Mouse (Mus musculus) MEL (cell line): ENCODE measurements at regions not wholly inside any gene's neighbourhood (a gene's known extent, or its start where the extent isn't known, plus 50 kb on each side); places are given as distances from the start of the nearest gene placed in this dataset.

Experiments
- DNase-seq: peaks from one replicate; pipeline ENCODE4 v3.0.0; 2011; ENCODE audit warnings: low read depth, low spot score
- H3K27ac ChIP-seq: 2 replicates; pipeline ENCODE4 v1.5.1; 2012; ENCODE audit warnings: low read depth, mild to moderate bottlenecking, control low read depth, low read length, moderate library complexity; ENCODE audit not compliant: control insufficient read depth
- H3K27me3 ChIP-seq, 2 experiments: fragments of 150-350 bp in 1 of 2; sonication (generic) in 1 of 2; 2 replicates each; pipeline ENCODE4 v1.6.1; 2012; ENCODE audit warnings: low read length in 2 of 2, mild to moderate bottlenecking in 2 of 2, improper control_type of control experiment in 1 of 2, moderate library complexity in 1 of 2; ENCODE audit not compliant: insufficient read depth in 2 of 2, control insufficient read depth in 1 of 2
- H3K36me3 ChIP-seq, 2 experiments: 2 replicates each; pipeline ENCODE4 v1.6.1; 2012 to 2014; ENCODE audit warnings: low read length in 2 of 2, improper control_type of control experiment in 1 of 2, inconsistent platforms in 1 of 2, mild to moderate bottlenecking in 1 of 2; ENCODE audit not compliant: insufficient read depth in 2 of 2, control insufficient read depth in 1 of 2
- H3K4me1 ChIP-seq, 2 experiments: fragments of 150-350 bp in 1 of 2; sonication (generic) in 1 of 2; 2 replicates each; pipeline ENCODE4 v1.6.1; 2012; ENCODE audit warnings: low read length in 2 of 2, improper control_type of control experiment in 1 of 2, mild to moderate bottlenecking in 1 of 2; ENCODE audit not compliant: insufficient read depth in 2 of 2, control insufficient read depth in 1 of 2
- H3K4me3 ChIP-seq, 2 experiments: fragments of 150-350 bp in 1 of 2; sonication (generic) in 1 of 2; 2 replicates each; pipeline ENCODE4 v1.5.1; 2012; ENCODE audit warnings: low read depth in 2 of 2, low read length in 2 of 2, mild to moderate bottlenecking in 2 of 2, moderate library complexity in 2 of 2, control low read depth in 1 of 2, improper control_type of control experiment in 1 of 2; ENCODE audit not compliant: control insufficient read depth in 1 of 2, insufficient read depth in 1 of 2
- H3K79me2 ChIP-seq: 2 replicates; pipeline ENCODE4 v1.6.1; 2012; ENCODE audit warnings: mild to moderate bottlenecking, low read length, moderate library complexity; ENCODE audit not compliant: control insufficient read depth, poor library complexity, insufficient read depth
- H3K9ac ChIP-seq: 2 replicates; pipeline ENCODE4 v1.6.1; 2012; ENCODE audit warnings: low read depth, mild to moderate bottlenecking, control low read depth, low read length, moderate library complexity; ENCODE audit not compliant: control insufficient read depth, poor library complexity, severe bottlenecking
- H3K9me3 ChIP-seq: fragments of 150-350 bp; sonication (generic); replicated peaks from 2 replicates; pipeline ENCODE4 v1.6.1; 2012; ENCODE audit warnings: mild to moderate bottlenecking, low read length, improper control_type of control experiment, moderate library complexity; ENCODE audit not compliant: insufficient read depth
- BHLHE40 ChIP-seq: IDR thresholded peaks from 2 replicates; pipeline ENCODE4 v1.6.1; 2012; ENCODE audit warnings: low read depth, mild to moderate bottlenecking, inconsistent platforms, low read length, improper control_type of control experiment, borderline replicate concordance
- E2F4 ChIP-seq: IDR thresholded peaks from 2 replicates; pipeline ENCODE4 v1.6.1; 2011; ENCODE audit warnings: low read depth, low read length, improper control_type of control experiment, borderline replicate concordance
- EP300 ChIP-seq, 2 experiments: IDR thresholded peaks; 2 replicates each; pipeline ENCODE4 v1.6.1; 2011; ENCODE audit warnings: improper control_type of control experiment in 2 of 2, low read length in 2 of 2, low read depth in 1 of 2, mild to moderate bottlenecking in 1 of 2
- ETS1 ChIP-seq: IDR thresholded peaks from 2 replicates; pipeline ENCODE4 v1.6.1; 2012; ENCODE audit warnings: low read depth, mild to moderate bottlenecking, inconsistent platforms, low read length, improper control_type of control experiment, moderate library complexity
- KAT2A ChIP-seq: conservative IDR thresholded peaks from 2 replicates; pipeline ENCODE4 v1.6.1; 2012; ENCODE audit warnings: low read depth, low read length, improper control_type of control experiment, inconsistent platforms
- MAFK ChIP-seq: IDR thresholded peaks from 2 replicates; pipeline ENCODE4 v1.6.1; 2011; ENCODE audit warnings: low read depth, mild to moderate bottlenecking, low read length, improper control_type of control experiment, borderline replicate concordance
- POLR2AphosphoS2 ChIP-seq: IDR thresholded peaks from 2 replicates; pipeline ENCODE4 v1.6.1; 2011; ENCODE audit warnings: low read length, improper control_type of control experiment
- RCOR1 ChIP-seq: IDR thresholded peaks from 2 replicates; pipeline ENCODE4 v1.6.1; 2012; ENCODE audit warnings: low read depth, mild to moderate bottlenecking, inconsistent platforms, low read length, improper control_type of control experiment
- SMC3 ChIP-seq: IDR thresholded peaks from 2 replicates; pipeline ENCODE4 v1.6.1; 2011; ENCODE audit warnings: low read depth, low read length, improper control_type of control experiment
- TBP ChIP-seq: IDR thresholded peaks from 2 replicates; pipeline ENCODE4 v1.8.0; 2011; ENCODE audit warnings: low read depth, low read length, improper control_type of control experiment
- UBTF ChIP-seq: IDR thresholded peaks from 2 replicates; pipeline ENCODE4 v1.6.1; 2012; ENCODE audit warnings: low read depth, mild to moderate bottlenecking, inconsistent platforms, low read length, improper control_type of control experiment, moderate library complexity, borderline replicate concordance; ENCODE audit not compliant: insufficient read depth
- USF1 ChIP-seq: IDR thresholded peaks from 2 replicates; pipeline ENCODE4 v1.6.1; 2014; ENCODE audit warnings: low read depth, mild to moderate bottlenecking, inconsistent platforms, low read length, improper control_type of control experiment, moderate library complexity
- ZKSCAN1 ChIP-seq: IDR thresholded peaks from 2 replicates; pipeline ENCODE4 v1.6.1; 2012; ENCODE audit warnings: low read depth, mild to moderate bottlenecking, inconsistent platforms, low read length, improper control_type of control experiment, moderate library complexity
- ZMIZ1 ChIP-seq: IDR thresholded peaks from 2 replicates; pipeline ENCODE4 v1.6.1; 2012; ENCODE audit warnings: low read depth, mild to moderate bottlenecking, inconsistent platforms, low read length, improper control_type of control experiment, moderate library complexity

DNA sequence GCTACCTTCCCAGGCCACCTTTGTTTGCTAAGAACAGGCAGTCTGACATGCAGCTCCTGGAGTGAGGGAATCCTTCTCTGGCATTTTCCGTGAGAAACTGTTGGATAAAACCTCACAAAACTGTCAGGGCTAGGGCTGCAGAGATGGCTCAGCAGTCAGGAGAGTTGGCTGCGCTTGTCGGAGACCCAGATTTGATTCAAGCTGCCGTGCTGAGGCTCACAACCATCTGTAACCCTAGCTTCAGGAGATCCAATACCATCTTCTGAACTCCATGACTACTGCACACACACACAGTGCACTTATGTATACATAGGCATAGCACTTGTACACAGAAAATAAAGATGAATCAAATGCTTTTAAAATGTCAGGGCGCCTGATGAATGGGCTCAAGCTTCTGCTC is 82.5 kb downstream of the Asb1 start:
- H3K4me1 ChIP-seq, result no peaks in the 10 kb centered on the region
- no peaks in the 10 kb centered on the region for H3K36me3 ChIP-seq
- TF ChIP-seq ZKSCAN1 (no peak), KAT2A (no peak)
- no peak overlapping the region for H3K4me3 ChIP-seq
- no peaks in the 10 kb centered on the region for H3K9me3 ChIP-seq
- no peaks in the 10 kb centered on the region for H3K79me2 ChIP-seq
- H3K27ac ChIP-seq, result no peak overlapping the region
- no peaks in the 10 kb centered on the region for H3K27me3 ChIP-seq
- no peak for DNase-seq
- no peak overlapping the region for H3K9ac ChIP-seq

DNA sequence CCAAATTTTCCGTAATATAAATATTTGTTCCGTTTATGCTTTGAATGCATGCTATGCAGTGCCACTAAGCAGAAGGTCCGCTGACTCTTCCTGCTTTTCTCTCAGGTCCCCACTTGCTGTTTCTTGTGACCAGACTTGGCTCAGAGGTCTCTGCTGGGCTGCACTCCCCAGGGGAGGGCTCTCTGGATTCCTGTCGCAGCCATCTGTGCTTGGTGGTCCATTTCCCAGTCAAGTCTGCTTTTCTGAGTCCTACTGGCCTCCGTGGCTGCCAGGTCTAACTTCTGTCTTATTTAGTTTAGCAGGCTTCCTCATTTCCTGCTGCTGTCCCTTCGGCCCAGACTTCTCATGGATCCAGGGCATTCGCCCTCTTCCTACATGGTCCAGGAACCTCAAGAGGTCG is 83.7 kb downstream of the Asb1 start:
- H3K27me3 ChIP-seq, result no peaks in the 10 kb centered on the region
- H3K9me3 ChIP-seq, result no peaks in the 10 kb centered on the region
- no peak overlapping the region for H3K9ac ChIP-seq
- no peaks in the 10 kb centered on the region for H3K36me3 ChIP-seq
- no peak for TF ChIP-seq E2F4
- TF ChIP-seq MAFK, result no peak
- no peak for TF ChIP-seq UBTF
- TF ChIP-seq KAT2A, result no peak
- no peak for TF ChIP-seq USF1
- no peak for TF ChIP-seq SMC3
- no peak for TF ChIP-seq EP300 (IDR thresholded peaks at IDR 0.05; ENCODE audit: low read depth in 1 of 2, low read length in 2 of 2)
- no peak for TF ChIP-seq POLR2AphosphoS2
- no peaks in the 10 kb centered on the region for H3K4me1 ChIP-seq
- no peaks in the 10 kb centered on the region for H3K79me2 ChIP-seq
- H3K27ac ChIP-seq, result no peak overlapping the region
- DNase-seq, result no peak
- no peak overlapping the region for H3K4me3 ChIP-seq

DNA sequence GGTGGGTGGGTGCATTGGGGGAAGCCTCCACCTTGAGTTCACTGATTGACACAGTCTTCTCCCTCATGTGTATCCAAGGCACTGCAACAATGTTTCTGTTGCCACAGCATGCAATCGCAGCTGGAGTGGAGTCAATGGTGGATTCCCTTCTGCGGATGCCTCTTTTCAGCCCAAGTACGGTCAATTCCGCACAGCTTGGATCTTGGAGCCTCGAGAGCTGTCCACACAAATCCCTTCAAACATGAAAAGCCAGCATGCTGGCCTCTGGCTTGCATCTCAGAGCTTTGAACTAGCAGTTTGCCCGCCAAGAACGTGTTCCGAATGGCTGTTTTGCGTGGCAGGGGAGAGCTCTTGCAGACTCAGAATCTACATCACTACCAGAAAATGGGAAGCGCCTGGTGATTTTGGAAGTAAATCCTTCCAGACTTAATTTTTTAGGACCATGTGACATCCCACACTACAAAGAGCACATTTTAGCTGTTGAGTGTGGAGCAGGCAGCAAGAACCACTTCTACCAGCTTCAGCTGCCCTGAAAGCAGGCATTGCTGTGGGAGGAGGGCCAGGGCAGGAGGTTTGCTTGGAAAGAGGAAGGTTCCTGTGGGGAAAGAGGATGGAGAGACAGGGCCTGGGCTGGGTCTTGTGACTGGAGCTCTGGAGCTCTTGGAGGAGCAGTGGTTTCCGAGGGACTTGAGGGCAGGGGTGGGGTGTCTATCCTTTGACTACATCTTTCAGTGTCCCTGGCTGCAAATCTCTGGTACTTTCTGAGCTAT is 84.4 kb downstream of the Asb1 start:
- no peak overlapping the region for H3K27ac ChIP-seq
- H3K4me1 ChIP-seq, result no peaks in the 10 kb centered on the region
- H3K9ac ChIP-seq, result no peak overlapping the region
- H3K27me3 ChIP-seq, result no peaks in the 10 kb centered on the region
- no peaks in the 10 kb centered on the region for H3K79me2 ChIP-seq
- no peak for DNase-seq
- no peak overlapping the region for H3K4me3 ChIP-seq
- no peaks in the 10 kb centered on the region for H3K36me3 ChIP-seq
- no peaks in the 10 kb centered on the region for H3K9me3 ChIP-seq
- no peak for TF ChIP-seq MAFK
- no peak for TF ChIP-seq TBP
- no peak for TF ChIP-seq BHLHE40
- TF ChIP-seq ETS1, result no peak
- no peak for TF ChIP-seq ZMIZ1
- no peak for TF ChIP-seq EP300 (IDR thresholded peaks at IDR 0.05; ENCODE audit: low read depth in 1 of 2, low read length in 2 of 2)
- no peak for TF ChIP-seq RCOR1
